Mouse (Mus musculus) layer of hippocampus, postnatal 25 days (tissue): ENCODE results near the gene Hunk. TPM values are rescaled to one million over a fixed set of nuclear protein-coding genes. Genes with fewer than 3 reads are reported as not detected.
A peak's percentile ranks its signal among the peaks of the same experiment; 100 is the strongest.

ENCODE experiments used
- DNase-seq, 2 experiments: peaks; one replicate each; pipeline ENCODE4 v3.0.0; 2022; ENCODE audit warnings: mixed read lengths in 2 of 2, low spot score in 1 of 2; ENCODE audit errors: extremely low spot score in 1 of 2
- total RNA-seq, 2 experiments: library from RNA; stranded (reverse); gene quantifications; 2 replicates each; pipeline ENCODE4 v1.2.3; 2021

The Hunk gene
- total RNA-seq, 2 experiments from 2014 or later: 24.6 to 30.7 TPM

DNA sequence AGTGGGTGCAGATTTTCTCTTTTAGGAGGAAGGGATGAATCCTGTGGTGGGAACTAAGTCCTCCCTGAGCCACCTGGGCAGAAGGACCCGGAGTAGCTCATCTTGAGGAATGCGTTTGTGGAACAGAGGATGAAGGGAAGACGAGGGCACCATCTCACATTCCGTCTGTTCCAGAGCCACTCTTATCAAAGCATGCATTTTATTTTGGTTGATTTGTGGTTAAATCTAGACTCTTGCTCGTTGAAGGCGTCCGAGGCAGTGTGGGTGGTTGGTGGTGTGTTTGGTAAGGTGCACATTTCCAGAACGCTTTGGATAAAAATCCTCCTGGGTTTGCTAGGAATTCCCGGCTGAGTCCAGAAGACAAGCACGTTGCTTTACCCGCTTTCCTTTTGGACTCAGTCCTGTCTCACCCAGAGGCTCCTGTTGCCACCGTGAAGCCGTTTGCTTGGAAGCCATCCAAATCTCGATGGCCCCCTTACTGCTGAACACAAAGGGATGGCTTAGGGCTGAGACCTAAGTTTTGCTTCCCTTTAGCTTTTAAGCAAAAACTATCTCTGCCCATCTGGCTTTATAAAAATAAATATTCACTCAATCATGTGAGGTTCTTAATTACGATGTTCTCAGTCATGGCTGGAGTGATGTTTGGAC lies 3.4 kb downstream of the Hunk start:
- no peak for DNase-seq

GRCm38 (mm10) chr16:90390731-90391130 lies 4.9 kb downstream of the Hunk start:
- DNase-seq: no peak

- no peak for DNase-seq
Observed at GRCm38 (mm10) chr16:90394761-90395160, 8.9 kb downstream of the Hunk start.

- DNase-seq: no peak
Observed at GRCm38 (mm10) chr16:90395996-90396556, 10.3 kb downstream of the Hunk start.

DNA sequence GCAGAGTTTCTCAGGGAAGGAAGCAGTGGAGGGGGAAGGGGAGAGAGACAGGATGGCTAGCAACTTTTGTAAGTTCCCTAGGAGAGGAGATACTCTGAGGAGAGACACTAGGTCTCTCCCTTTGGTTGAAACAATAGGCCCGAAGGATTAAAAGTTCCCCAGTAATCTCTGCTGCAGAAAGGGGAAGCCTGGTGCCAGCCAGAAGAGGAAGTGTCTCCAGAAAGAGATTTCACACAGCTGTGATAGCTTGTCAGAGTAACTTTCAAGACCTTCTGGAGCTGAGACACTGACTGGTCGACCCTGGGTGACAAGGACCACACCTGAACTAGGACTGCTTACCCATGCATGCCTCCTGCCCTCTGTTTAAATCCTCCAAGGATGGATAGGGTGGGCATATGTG lies 11.1 kb downstream of the Hunk start:
- DNase-seq: no peak

GRCm38 (mm10) chr16:90400314-90400713 lies 14.5 kb downstream of the Hunk start:
- DNase-seq: no peak

- DNase-seq: no peak
Observed at GRCm38 (mm10) chr16:90400906-90401666, 15.3 kb downstream of the Hunk start.

DNA sequence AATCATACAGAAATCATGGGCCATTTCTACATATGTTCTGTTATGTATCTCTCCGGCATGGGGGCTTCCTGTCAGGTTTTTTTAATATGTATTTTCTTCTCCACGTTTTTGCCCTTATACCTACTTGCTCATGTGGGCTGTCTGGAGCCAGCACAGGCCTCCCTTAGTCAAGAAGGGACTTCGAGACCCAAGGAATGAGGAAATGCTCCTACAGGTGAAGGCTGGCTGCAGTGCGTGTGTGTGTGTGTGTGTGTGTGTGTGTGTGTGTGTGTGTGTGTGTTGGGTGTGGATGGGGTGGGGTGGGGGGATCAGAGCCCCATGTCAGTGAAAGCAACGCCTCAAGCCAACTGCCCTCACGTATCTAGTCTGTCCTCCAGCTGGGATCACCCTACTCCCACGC lies 16.5 kb downstream of the Hunk start:
- no peak for DNase-seq

DNA sequence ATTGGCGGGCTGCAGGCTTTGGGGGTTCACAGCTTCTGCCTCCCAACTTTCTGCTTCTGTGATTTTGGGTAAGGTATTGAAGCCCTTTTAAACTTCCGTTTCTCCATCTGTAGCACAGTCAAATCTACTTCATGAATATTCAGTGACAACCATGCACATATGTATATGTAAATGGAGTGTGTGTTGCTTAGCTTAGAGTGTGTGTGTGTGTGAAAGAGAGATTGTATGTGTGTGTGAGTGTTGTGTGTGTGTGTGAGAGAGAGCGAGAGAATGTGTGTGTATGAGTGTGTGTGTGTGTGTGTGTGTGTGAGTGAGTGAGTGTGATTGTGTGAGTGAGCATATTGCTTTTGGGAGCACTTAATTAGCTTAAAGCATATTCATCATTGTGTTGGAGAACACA lies 19.4 kb downstream of the Hunk start:
- DNase-seq: no peak

- no peak for DNase-seq
Observed at GRCm38 (mm10) chr16:90405599-90405998, 19.8 kb downstream of the Hunk start.

DNA sequence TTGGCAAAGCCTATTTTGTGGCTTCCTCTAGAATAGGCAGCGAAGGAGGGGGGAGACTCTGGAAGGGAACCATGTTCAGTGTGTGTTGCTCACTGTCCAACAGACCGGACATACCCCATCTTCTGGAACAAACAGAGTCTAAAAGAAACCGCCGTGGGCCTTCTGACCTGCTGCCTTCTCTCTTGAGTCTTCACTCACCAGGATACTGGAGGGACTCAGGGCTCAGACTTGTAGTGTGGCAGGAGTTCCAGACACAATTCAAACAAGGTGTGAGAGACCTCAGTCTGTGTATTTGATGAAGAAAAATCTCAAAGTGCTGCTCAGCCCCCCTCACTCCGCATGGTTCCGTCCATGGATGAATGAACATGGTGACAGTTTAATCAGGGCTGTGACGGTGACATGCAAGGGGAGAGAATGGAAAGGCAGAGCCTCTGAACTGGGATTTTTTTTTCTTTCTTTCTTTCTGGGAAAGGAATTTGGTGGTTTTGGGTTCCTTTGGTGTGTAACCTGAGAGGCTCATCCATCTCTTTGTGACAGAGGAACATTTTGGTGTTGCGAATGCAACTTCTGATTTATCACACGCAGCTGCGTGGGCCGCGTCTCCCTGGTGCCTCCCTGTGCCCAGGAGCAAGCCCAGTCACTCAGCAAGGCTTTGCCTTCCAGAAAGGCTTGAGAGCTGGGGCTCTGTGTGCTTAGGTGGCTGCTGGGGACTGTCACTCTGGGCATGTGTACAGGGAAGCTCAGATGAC lies 21.9 kb downstream of the Hunk start:
- DNase-seq: no peak

DNA sequence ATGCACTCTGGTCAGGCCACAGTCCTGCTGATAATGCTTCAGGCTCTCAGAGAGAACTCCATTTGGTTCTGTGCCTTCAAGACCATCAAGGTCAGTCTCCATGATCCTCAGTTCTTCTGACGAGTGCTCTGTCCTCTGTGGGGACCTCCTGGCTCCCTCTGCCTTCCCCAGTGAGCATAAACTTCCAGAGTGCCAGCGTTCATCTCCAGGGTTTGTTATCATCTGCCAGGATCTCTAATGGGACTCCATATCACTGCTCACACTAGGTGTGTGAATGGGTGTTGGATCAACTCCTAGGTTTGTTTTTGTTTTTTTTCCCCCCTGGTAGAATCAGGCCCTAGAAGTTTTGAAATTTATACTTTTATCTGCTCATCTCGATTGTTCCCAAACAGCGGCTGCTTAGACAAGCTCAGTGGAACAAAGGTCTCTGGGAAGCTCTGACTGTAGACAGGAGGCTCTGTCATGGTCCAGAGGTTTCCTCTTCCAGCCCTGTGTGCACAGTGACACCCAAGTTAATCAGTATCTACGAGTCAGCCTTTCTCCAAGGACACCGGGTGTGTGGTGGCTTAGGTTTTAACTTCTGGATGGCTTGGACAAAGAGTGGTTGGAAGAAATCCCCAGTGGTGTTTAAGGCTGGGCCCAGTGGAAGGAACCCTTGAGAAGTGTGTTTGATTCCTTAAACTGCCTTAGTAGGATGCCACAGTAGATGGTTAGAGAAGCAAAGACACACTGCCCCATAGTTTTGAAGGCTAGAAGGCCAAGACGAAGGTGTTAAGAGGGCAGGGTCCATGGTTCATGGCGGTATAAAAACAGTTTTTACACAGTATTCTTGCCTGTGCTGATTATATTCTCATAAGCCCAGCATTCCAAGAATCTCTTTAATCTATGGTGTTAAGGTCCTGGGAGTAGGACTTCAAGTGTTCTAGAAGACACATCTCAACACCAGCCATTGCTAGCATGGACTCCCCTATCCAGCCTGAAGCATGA lies 26.6 kb downstream of the Hunk start:
- no peak for DNase-seq

DNA sequence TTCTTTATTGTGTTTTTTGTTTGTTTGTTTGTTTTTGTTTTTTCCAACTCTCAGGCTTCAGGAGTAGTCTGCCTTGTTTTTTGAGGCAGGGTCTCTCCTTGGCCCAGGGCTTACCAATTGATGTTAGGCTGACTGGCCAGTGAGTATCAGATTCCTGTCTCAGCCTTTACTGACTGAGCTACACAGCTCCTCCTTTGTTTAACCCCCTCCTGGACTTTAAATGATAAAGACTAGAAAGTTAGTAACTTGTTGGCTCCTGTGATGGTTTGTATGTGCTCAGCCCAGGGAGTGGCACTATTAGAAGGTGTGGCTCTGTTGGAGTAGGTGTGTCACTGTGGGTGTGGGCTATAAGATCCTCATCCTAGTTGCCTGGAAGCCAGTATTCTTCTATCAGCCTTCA lies 30.8 kb downstream of the Hunk start:
- DNase-seq: no peak

DNA sequence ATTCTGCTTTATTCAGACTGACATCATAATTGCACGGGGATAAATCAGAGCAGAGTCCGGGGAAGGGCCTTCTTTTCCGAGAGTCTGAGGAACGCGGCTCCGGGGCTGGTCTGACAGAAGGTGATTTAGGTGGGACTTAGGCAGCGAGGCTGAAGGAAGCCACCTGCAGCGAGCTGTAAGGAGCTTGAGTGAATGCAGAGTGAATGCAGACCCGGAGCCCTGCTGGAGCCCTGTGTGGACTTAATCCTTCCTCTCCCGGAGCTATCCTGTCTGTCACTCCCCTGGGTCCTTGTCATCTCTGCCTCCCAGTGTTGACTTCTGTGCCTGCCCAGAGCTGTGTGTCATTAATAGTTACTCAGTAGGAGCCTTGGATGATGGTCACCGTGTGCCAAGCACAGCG lies 32.8 kb downstream of the Hunk start:
- no peak for DNase-seq

DNA sequence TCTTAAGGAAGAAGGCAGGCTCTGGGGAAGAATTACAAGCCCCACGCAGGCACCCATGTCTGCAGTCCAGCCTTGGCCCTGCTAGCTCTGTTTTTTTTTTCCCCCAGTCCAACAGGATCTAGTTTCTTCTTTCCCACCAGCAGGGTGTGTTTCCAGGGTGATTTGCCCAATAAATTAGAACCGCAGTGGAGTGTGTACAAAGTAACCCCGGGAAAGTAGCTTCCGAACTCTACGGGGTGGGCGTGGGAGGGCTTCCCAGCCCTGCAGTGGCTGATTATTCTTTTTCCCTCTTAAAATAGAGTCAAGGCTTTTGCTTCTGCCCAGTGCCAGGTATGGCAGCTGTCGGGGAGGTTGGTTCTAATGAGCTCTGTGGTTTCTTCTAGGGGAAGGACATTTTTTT lies 35.3 kb downstream of the Hunk start:
- no peak for DNase-seq

DNA sequence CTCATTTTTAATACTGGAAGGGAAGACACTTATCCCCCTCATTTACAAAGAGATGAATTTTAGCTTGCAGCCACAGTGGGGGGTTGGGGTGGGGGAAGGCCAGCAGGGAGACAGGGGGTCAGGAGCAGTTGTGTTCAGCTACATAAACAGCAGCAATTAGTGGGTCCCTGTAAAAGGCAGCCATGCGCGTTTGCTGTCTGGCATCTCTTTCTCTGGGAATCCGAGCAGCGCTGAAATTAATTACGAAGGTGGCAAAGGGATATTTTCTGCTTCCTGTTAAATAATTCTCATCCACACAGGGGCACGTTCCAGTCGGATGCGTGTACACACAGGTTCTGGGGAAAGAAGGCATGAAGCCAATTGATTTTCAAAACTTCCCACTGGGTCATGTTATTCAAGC lies 35.7 kb downstream of the Hunk start:
- no peak for DNase-seq

DNA sequence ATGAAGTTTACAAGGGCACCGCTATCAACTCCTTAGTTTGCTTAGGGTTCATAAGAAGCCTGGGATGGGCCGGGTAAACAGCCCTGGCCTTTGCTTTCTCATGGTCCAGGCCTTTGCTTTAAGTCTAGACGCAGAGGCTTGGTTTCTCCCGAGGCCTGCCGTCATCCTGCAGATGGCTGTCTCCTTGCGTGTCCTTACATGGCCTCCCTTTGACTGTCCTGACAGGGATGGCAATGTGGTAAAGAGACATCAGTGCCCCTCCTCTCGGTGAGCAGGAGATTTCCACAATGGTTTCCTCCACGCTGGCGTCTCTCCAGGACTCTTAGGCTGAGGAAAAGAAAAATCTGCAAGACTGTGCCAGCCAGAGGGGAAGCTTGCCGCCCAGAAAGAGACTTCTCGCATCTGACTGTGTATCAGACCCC lies 36.3 kb downstream of the Hunk start:
- peak; percentile 31 to 54 for DNase-seq

DNA sequence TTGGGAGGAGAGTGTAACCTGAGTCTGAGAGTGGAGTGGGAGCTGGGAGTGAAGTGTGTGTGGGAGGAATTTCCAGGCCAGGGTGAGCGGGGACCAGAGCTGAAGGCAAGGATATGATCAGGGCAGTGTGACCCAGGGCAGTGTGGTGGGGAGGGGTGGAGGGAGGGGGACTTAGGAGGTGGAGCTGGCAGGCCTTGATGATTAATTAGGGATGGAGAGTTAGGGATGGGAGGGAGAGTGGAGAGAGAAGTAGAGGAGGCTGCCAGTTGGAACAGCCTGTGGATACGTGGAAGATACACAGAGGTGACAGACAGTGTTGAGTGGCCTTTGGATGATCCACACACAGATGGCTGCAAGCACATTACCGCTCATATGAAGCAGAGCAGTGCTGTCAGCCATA lies 38.1 kb downstream of the Hunk start:
- no peak for DNase-seq

DNA sequence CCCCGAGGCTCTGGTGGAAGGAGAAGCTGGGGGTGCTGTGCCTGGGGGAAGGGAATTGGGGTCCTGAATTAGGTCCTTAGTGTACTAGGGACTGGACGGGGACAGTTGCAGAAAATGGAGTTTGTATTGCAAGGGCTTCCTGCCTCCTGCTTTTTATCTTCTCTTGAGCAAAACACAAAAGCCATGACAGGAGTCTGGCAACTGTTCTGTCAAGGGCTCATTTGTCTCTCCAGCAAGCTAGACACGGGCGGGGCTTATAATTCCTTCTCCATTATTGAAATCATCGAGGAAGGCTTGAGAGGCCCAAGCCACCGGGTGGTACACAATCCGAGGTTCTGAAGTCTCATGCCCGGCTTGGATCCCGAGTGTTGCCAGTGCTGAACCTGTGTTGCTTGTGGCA lies 38.6 kb downstream of the Hunk start:
- no peak for DNase-seq

GRCm38 (mm10) chr16:90426234-90426633 lies 40.4 kb downstream of the Hunk start:
- DNase-seq: no peak
